Mouse (Mus musculus) small intestine, adult 2 months (tissue): ENCODE results near the gene Pwwp2b.

Experiments used
- CTCF ChIP-seq: fragments of 200-500 bp; IDR thresholded peaks from 2 replicates; pipeline ENCODE4 v1.5.1; 2012; ENCODE audit warnings: low read depth, mild to moderate bottlenecking, control low read depth, inconsistent platforms, low read length, moderate library complexity, mixed read lengths; ENCODE audit not compliant: insufficient replicate concordance, insufficient read length; ENCODE audit errors: extremely low read depth
- POLR2A ChIP-seq: fragments of 200-500 bp; IDR thresholded peaks from 2 replicates; pipeline ENCODE4 v1.6.1; 2012; ENCODE audit warnings: low read depth, mild to moderate bottlenecking, control low read depth, inconsistent platforms, low read length, moderate library complexity

DNA sequence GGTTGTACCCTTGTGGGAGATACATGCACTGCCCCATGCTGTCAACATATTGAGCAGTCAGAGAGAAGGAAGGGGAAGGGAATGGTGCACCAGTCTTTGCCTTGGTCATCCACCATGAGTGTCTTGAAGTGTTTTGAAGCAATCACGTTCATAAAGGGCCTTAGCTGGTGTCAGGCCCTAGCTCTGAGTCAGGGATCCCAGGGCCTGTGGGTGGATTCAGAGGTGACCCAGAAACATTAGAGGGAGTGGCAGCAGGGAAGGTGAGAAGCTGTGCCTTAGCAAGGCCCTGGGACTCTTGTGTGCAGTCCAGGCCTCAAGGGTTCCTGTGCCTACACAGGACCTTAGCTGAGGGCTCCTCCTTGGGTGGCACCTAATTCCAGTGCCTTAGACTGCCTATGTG, 24.2 kb upstream of the Pwwp2b start:
- TF ChIP-seq POLR2A = no peak
- TF ChIP-seq CTCF = no peak
